Mouse (Mus musculus): ENCODE measurements at regions not wholly inside any gene's neighbourhood (a gene's known extent, or its start where the extent isn't known, plus 50 kb on each side); places are given as distances from the start of the nearest gene placed in this dataset.

DNA sequence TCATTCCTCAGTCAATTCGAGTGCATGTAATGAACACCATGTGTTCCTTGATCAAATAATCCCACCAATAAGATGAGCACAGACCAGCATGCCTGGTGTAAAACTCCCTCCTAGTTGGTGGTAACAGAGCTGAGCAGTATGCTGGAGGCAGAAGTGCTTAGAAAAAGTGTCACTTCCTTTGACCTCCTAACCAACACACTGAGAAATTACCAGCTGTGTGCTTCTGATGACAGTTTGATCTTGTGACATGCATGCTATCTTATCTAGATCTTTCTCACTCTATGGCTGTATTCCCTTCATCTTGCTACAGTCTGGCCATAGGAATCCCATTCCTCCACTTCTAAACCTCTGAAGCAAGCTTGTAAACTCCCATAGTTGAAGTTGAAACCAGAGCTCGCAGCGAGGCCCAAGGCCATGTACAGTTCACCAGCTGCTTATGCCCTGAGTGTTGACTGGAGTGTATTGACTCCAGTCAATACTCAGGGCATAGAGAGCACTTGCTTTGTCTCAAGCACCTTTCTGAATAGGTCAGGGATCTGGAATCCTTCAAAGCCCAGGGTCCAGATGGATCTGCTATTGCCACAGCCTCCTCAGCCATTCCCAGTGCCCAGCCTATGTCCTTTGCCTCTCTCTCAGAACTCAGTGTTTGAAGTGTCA is 286.5 kb upstream of the 1700056E22Rik start:
- no peak for TF ChIP-seq POLR2A (IDR thresholded peaks at IDR 0.05; ENCODE audit: insufficient read length, low read depth)
- no peak for TF ChIP-seq POLR2AphosphoS2 (IDR thresholded peaks at IDR 0.05; ENCODE audit: insufficient read length, low read depth)
- TF ChIP-seq SRF (IDR thresholded peaks at IDR 0.05; ENCODE audit: control insufficient read depth, insufficient read length, low read depth) = no peak
- no peak for TF ChIP-seq MAX (IDR thresholded peaks at IDR 0.05; ENCODE audit: low read depth)
- no peak for TF ChIP-seq E2F4 (IDR thresholded peaks at IDR 0.05; ENCODE audit: insufficient read depth)
- no peak for TF ChIP-seq TCF3 (IDR thresholded peaks at IDR 0.05; ENCODE audit: insufficient read length, low read depth)
